Mouse (Mus musculus) neural tube, embryonic 12.5 days (tissue): ENCODE results near the gene A630001G21Rik. TPM values are rescaled to one million over a fixed set of nuclear protein-coding genes. Genes with fewer than 3 reads are reported as not detected.

ENCODE experiments used
- ATAC-seq: fragments of 200-750 bp; cut with Nextera tagmentation; 2 replicates; pipeline ENCODE4 v1.8.0; 2017; ENCODE audit warnings: low read depth, mild to moderate bottlenecking, moderate TSS enrichment, moderate library complexity; ENCODE audit not compliant: low FRiP score
- H3K27ac ChIP-seq: fragments of 300-500 bp; sonication (generic); 2 replicates; pipeline ENCODE4 v1.5.1; 2016
- H3K27me3 ChIP-seq: fragments of 300-500 bp; sonication (generic); replicated peaks from 2 replicates; pipeline ENCODE4 v1.6.1; 2016; ENCODE audit warnings: mild to moderate bottlenecking
- H3K36me3 ChIP-seq: fragments of 300-500 bp; sonication (generic); 2 replicates; pipeline ENCODE4 v1.6.1; 2016; ENCODE audit warnings: mild to moderate bottlenecking
- H3K4me1 ChIP-seq: fragments of 300-500 bp; sonication (generic); 2 replicates; pipeline ENCODE4 v1.6.1; 2016
- H3K4me2 ChIP-seq: fragments of 300-500 bp; sonication (generic); replicated peaks from 2 replicates; pipeline ENCODE4 v1.6.1; 2016; ENCODE audit warnings: mild to moderate bottlenecking
- H3K4me3 ChIP-seq: fragments of 300-500 bp; sonication (generic); 2 replicates; pipeline ENCODE4 v1.5.1; 2016
- H3K9ac ChIP-seq: fragments of 300-500 bp; sonication (generic); 2 replicates; pipeline ENCODE4 v1.6.1; 2016; ENCODE audit warnings: mild to moderate bottlenecking
- H3K9me3 ChIP-seq: fragments of 300-500 bp; sonication (generic); 2 replicates; pipeline ENCODE4 v1.6.1; 2016; ENCODE audit warnings: mild to moderate bottlenecking
- WGBS: fragments of 180-500 bp; shearing (Covaris S2); methylation state at CpG from one replicate; pipeline ENCODE4 v1.1.7; 2016; 5-methylcytosine and 5-hydroxymethylcytosine counted together
- polyA plus RNA-seq: library from polyadenylated mRNA; unstranded; fragments of >200 nt; fragmentation: Nextera tagmentation; extraction: Ambion mirVana; gene quantifications from 2 replicates; pipeline ENCODE4 v1.2.1, GENCODE M21; 2016

A630001G21Rik gene
- polyA plus RNA-seq, 1 experiment from 2014 or later = 1.3 TPM

DNA sequence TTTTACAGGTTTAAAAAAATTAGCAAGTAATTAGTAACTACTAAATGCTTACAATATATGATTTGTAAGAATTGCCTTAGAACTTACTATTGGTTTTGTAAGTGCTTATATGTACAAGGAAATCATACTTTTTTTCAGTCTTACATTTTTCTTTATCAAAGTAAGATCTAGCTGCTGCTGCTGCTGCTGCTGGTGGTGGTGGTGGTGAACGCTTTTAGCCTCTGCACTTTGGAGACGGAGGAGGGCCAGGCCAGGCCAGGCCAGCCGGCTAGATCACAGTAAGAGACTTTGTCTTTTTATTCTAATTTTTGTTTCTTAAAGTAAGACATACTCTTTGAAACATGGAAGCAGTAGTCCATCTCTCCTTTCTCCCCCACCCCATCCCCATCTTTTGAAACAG lies 16.8 kb upstream of the A630001G21Rik start:
- Histone ChIP-seq H3K4me3 (no peak overlapping the region), H3K27ac (no peak overlapping the region), H3K4me1 (peaks cover 13% of the 10 kb centered on the region), H3K4me2 (peak overlapping the region; percentile 40), H3K27me3 (no peaks in the 10 kb centered on the region), H3K9me3 (no peaks in the 10 kb centered on the region), H3K36me3 (no peaks in the 10 kb centered on the region), H3K9ac (no peak overlapping the region)
- 74% methylated on average over 3 of the region's 3 CpGs for WGBS
- ATAC-seq = no peak

DNA sequence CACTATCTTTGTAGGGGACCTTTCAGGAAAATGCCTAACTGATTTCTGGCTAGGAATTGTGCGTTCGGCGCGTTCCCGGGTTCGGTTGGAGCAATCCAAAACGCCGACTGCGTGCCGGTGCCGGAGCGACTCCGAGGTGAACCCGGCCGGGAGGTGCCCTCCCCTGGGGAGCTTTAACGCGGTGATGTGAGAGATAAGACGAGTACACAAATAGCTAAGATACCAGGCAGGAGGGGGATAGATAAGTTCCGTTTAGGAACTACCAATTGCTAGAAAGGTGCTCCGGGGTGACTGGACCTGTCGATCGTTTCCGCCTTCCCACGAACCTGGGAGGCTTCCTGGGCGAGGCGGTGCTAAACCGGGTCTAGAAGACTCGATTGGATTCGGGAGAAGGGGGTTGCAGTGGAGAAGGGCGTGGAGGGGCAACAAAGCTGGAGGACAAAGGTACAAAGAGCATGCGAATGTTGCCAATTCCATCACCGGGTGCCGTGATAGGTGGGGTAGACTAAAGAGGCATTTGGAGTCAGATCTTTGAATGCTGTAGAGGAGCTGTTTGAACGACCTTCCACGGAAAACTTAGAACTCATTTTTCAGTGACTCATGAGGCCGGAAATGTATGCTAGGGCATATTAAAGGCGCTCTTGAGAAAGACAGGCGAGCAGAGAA lies 15.8 kb upstream of the A630001G21Rik start:
- Histone ChIP-seq H3K27me3 (no peaks in the 10 kb centered on the region), H3K4me3 (peak overlapping the region; percentile 99), H3K27ac (peak overlapping the region; percentile 87), H3K36me3 (no peaks in the 10 kb centered on the region), H3K9me3 (no peaks in the 10 kb centered on the region), H3K4me2 (peak overlapping the region; percentile 83), H3K9ac (peak overlapping the region; percentile 99), H3K4me1 (peaks cover 13% of the 10 kb centered on the region)
- ATAC-seq = peak; percentile 18; the same call in 1 of the 2 replicates
- WGBS = under 1% methylated on average over 38 of the region's 38 CpGs

DNA sequence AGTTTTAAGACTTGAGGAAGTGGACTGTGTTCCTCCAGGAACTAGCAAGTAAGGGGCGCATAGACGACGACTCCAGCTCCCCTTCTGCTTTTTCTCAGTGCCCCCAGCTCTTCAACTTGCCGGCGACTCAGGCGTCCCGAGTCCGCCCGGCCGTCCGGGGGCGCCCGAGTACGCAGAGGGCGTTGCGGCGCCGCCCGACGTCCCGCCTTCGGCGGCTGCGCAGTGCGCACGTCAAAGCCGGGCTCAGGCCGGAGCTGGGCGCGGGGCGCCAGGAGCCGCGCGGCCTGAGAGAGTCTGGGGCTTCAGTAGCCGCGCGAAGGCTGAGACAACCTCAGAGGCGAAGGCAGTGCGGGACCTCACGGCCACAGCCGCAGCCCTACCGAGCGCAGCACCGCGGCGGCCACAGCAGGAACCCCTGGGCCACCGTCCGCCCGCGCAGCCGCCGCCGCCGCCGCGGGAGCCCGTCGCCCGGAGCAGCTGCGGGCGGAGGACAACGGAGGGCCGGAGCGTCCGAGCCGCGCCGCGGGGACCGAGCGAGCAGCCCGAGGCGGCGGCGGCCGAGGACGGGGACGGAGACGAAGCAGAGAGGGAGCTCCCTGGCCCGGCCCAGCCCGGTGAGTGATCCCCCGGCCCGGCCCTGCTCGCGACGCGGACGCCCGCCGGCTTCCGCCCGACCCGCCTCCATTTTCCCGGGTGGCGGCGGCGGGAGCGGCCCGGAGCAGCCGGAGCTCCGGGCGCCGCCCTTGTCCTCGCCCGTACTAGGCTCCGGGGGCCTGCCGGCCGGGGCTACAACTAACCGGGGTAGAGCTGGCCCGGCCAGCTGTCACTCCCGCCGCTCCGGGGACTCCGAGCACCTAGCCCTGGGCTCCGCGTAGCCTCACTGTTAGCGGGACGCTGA lies 15.0 kb upstream of the A630001G21Rik start, which contains the start of gene Cab39:
TSS of gene Cab39 (plus strand) at position 234 of the 898 bp plus-strand sequence.
- Histone ChIP-seq H3K4me1 (peaks cover 13% of the 10 kb centered on the region), H3K9ac (peak within 1 kb of the TSS; percentile 99), H3K9me3 (no peaks in the 10 kb centered on the region), H3K4me2 (peak within 1 kb of the TSS; percentile 83), H3K27me3 (no peaks in the 10 kb centered on the region), H3K4me3 (peak within 1 kb of the TSS; percentile 99), H3K36me3 (no peaks in the 10 kb centered on the region), H3K27ac (peak within 1 kb of the TSS; percentile 87)
- peak; percentile 94 for ATAC-seq
- whole genome bisulfite sequencing = under 1% methylated on average over 116 of the region's 118 CpGs

- no peak overlapping the region for H3K4me3 ChIP-seq
- H3K36me3 ChIP-seq = no peaks in the 10 kb centered on the region
- H3K4me2 ChIP-seq = no peak overlapping the region
- H3K27ac ChIP-seq = no peak overlapping the region
- H3K27me3 ChIP-seq = no peaks in the 10 kb centered on the region
- no peak for ATAC-seq
- H3K9ac ChIP-seq = no peak overlapping the region
- peaks cover 10% of the 10 kb centered on the region for H3K4me1 ChIP-seq
- H3K9me3 ChIP-seq = no peaks in the 10 kb centered on the region
- WGBS = 88% methylated on average over 3 of the region's 3 CpGs
Measured at GRCm38 (mm10) chr1:85791476-85791875, 13.0 kb upstream of the A630001G21Rik start.

DNA sequence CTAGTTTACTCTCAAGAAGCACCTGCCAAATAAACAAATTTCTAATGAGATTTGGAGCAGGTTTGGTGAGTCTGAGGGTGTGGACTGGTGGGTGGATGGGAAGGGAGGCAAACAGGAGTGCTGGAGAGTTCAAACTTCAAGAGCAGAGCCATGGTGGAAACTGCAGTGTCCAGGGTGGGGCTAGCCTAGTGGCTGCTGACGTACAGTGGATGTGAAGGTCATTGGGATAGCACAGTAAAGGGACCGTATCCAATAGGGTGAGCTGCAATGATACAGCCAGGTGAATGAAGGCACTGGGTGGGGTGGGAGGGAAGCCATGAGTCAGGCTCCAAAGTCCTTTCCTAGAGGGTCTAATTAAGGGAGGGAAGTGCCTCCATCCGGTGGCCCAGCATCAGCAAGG lies 12.1 kb upstream of the A630001G21Rik start:
- no peak overlapping the region for H3K9ac ChIP-seq
- WGBS = 84% methylated on average over 3 of the region's 3 CpGs
- H3K9me3 ChIP-seq = no peaks in the 10 kb centered on the region
- no peak overlapping the region for H3K27ac ChIP-seq
- H3K27me3 ChIP-seq = no peaks in the 10 kb centered on the region
- peaks cover 6% of the 10 kb centered on the region for H3K4me1 ChIP-seq
- H3K36me3 ChIP-seq = no peaks in the 10 kb centered on the region
- H3K4me2 ChIP-seq = no peak overlapping the region
- no peak overlapping the region for H3K4me3 ChIP-seq
- ATAC-seq = no peak

DNA sequence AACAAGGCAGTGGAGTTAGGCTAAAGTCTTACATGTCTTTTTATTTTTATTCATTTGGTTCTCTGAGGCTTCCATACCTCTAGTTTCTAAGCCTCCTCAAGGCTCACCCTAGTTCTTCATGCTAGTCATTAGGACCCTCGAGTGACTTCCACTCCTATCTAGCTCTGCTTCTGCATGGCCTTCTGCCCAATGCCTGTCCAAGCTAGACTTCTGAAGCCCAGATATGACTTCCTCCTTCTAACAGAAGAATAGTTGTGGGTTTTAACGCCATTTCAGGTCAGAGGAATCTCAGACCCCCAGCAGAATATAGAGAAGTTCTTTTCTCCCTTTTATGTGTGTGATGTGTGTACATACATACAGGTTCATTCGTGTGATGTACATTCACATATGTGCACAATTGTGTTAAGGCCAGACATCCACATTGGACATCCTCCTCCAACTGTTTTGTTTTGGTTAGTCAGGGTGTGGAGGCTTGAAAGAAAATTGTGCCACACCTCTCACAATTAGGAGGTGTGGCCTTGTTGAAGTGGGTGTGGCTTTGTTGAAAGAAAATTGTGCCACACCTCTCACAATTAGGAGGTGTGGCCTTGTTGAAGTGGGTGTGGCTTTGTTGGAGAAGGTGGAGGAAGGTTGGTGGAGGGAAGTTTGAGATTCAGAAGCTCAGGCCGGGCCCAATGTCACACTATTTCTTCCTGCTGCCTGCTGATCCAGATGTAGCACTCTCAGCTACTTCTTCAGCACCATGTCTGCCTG lies 1.2 kb upstream of the A630001G21Rik start:
- no peak for ATAC-seq
- Histone ChIP-seq H3K9ac (no peak overlapping the region), H3K27me3 (no peaks in the 10 kb centered on the region), H3K4me2 (no peak overlapping the region), H3K9me3 (no peaks in the 10 kb centered on the region), H3K4me3 (no peak overlapping the region), H3K27ac (no peak overlapping the region), H3K36me3 (no peaks in the 10 kb centered on the region), H3K4me1 (no peaks in the 10 kb centered on the region)
- WGBS = 75% methylated on average over 4 of the region's 4 CpGs

DNA sequence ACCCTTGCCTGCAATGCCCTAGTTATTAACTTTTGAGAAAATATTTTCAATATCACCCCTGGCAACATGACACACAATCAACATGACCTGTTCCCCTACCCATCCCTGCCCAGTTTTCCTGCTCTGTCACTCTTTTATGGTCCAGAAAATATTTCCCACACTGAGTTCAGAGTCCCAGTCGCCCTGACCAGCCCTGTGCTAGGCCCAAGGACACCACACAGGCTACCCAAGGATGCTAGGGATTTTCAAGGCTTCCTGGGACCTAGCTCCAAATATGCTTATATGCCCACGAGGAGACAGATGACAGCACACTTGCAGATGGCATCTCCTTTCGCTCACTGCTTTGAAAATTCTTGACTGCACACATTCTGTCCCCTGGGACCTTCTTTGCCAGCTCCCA lies 569 bp upstream of the A630001G21Rik start:
- Histone ChIP-seq H3K36me3 (no peaks in the 10 kb centered on the region), H3K27ac (no peak overlapping the region), H3K4me3 (no peak overlapping the region), H3K9ac (no peak overlapping the region), H3K4me2 (no peak overlapping the region), H3K9me3 (no peaks in the 10 kb centered on the region), H3K4me1 (no peaks in the 10 kb centered on the region), H3K27me3 (no peaks in the 10 kb centered on the region)
- 70% methylated on average over 3 of the region's 3 CpGs for WGBS
- ATAC-seq = no peak

DNA sequence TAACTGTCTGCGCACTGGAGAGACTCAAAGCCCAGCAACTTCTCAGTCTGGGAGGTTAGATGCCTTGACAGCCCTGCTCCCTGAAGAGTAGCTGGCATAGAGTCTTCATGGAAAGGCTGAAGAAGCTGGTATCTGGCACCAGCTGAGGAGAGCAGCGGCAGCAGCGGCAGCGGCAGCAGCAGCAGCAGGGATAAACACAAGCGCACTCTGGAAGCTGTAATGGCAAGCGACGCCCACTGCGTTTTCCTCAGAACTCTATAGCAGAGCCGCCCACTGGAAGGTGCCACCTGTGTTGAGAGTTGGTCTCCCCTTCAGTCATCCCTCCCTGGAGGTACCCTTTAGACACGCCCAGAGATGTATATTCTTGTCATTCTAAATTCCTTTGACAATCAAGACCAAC lies 2.3 kb downstream of the A630001G21Rik start:
- Histone ChIP-seq H3K36me3 (no peaks in the 10 kb centered on the region), H3K27me3 (no peaks in the 10 kb centered on the region), H3K9ac (no peak overlapping the region), H3K27ac (no peak overlapping the region), H3K9me3 (no peaks in the 10 kb centered on the region), H3K4me2 (no peak overlapping the region; the same call in 1 of the 2 replicates), H3K4me3 (no peak overlapping the region), H3K4me1 (no peaks in the 10 kb centered on the region)
- WGBS = 48% methylated on average over 10 of the region's 10 CpGs
- no peak for ATAC-seq

- no peak for ATAC-seq
- 94% methylated on average over 7 of the region's 7 CpGs for WGBS
- H3K9ac ChIP-seq = no peak overlapping the region
- H3K4me1 ChIP-seq = no peaks in the 10 kb centered on the region
- no peaks in the 10 kb centered on the region for H3K36me3 ChIP-seq
- no peak overlapping the region for H3K4me3 ChIP-seq
- H3K4me2 ChIP-seq = no peak overlapping the region
- no peaks in the 10 kb centered on the region for H3K27me3 ChIP-seq
- no peaks in the 10 kb centered on the region for H3K9me3 ChIP-seq
- H3K27ac ChIP-seq = no peak overlapping the region
Measured at GRCm38 (mm10) chr1:85775136-85775535, 3.3 kb downstream of the A630001G21Rik start.

GRCm38 (mm10) chr1:85771976-85772375 lies 6.5 kb downstream of the A630001G21Rik start:
- H3K36me3 ChIP-seq = no peaks in the 10 kb centered on the region
- no peak for ATAC-seq
- H3K27me3 ChIP-seq = no peaks in the 10 kb centered on the region
- H3K9ac ChIP-seq = no peak overlapping the region
- H3K27ac ChIP-seq = no peak overlapping the region
- no peak overlapping the region for H3K4me2 ChIP-seq
- H3K4me1 ChIP-seq = no peaks in the 10 kb centered on the region
- no peak overlapping the region for H3K4me3 ChIP-seq
- H3K9me3 ChIP-seq = no peaks in the 10 kb centered on the region
- WGBS = 79% methylated on average over 3 of the region's 3 CpGs

DNA sequence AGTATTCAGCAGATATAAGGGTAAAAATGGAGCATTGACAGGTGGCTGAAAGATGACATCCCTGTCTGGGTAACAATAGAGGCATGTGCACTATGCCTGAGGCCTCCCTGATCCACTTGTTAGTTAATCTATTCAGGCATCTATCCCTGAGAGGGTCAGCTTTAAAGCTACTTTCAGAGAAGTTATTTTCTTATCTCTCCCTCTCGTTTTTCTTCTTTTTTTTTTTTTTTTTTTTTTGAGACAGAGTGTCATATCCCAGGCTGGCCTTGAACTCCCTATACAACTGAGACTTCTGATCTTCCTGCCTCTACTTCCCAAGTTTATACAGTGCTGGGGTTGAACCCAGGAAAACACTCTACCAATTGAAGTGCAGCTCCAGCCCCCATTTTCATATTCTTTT lies 10.7 kb downstream of the A630001G21Rik start:
- ATAC-seq = no peak
- Histone ChIP-seq H3K36me3 (no peaks in the 10 kb centered on the region), H3K9ac (no peak overlapping the region), H3K4me1 (no peaks in the 10 kb centered on the region), H3K4me2 (no peak overlapping the region), H3K4me3 (no peak overlapping the region), H3K9me3 (no peaks in the 10 kb centered on the region), H3K27ac (no peak overlapping the region), H3K27me3 (no peaks in the 10 kb centered on the region)
- 81% methylated on average over 1 of the region's 1 CpGs for WGBS

DNA sequence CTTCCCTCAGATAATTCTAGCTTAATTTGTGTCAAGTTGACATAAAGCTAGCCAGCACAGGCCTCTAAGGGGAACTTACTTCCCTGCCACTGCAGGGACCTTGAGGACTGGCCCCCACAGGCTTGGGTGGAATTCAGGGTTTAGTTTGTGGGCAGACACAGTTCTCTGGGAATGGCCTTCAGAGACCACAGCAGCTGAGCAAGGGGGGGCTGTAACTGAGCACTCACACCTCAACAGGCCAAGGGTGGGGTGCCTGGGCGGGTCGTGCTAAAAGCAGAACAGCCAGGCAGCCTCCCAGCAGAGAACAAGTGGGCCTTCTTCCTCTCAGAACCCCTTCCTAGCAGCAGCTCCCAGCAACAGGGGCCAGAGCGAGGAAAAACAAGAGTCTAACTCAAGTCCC lies 12.3 kb downstream of the A630001G21Rik start:
- no peak overlapping the region for H3K4me2 ChIP-seq
- no peaks in the 10 kb centered on the region for H3K4me1 ChIP-seq
- H3K27me3 ChIP-seq = no peaks in the 10 kb centered on the region
- no peak overlapping the region for H3K4me3 ChIP-seq
- WGBS = 74% methylated on average over 3 of the region's 3 CpGs
- H3K9me3 ChIP-seq = no peaks in the 10 kb centered on the region
- no peak for ATAC-seq
- H3K9ac ChIP-seq = no peak overlapping the region
- H3K27ac ChIP-seq = no peak overlapping the region
- no peaks in the 10 kb centered on the region for H3K36me3 ChIP-seq
